Mouse (Mus musculus) skeletal muscle tissue, adult 2 months (tissue): ENCODE data around the gene Grb14.

Experiments used
- DNase-seq: peaks from one replicate; pipeline ENCODE4 v3.0.0-alpha.2; 2012; ENCODE audit warnings: low read depth, low spot score

Grb14 gene

GRCm38 (mm10) chr2:64885696-64886095 lies 139.1 kb downstream of the Grb14 start:
- DNase-seq, result no peak

DNA sequence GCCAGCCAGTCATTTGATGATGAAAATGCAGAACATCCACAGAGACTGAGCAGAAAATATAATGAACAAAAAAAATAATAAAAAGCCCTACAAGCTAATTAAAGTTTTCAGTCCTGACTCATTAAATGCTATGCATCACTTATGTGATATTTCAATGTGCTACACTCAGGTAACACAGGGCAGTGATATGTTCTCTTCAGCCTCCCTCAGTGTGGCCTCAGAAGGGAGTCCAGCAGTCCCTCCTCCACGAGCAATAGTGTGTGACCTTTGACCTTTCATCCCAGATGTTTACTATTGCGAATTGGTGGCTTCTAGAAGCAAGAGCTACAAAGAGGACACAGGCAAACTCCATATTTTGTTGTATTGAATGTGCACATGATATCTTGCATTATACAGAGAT lies 146.5 kb downstream of the Grb14 start:
- no peak for DNase-seq
